8 mouse cellular contexts compared by ENCODE assay signal in genomic region chr6:103674332-103674731, GRCm38 (mm10).
DNase-seq lines count a peak whose midpoint lies in the region; ATAC-seq and TF ChIP-seq lines count a peak whose summit lies in the region.

No protein-coding gene starts in this region.

- H3K9ac ChIP-seq in forebrain, postnatal 0 days: no peak overlapping the region
- no peak overlapping the region for H3K9ac ChIP-seq in kidney, embryonic 14.5 days (ENCODE audit: low read depth, low read length)

- 35% methylated on average over 6 of the region's 6 CpGs for WGBS in forebrain, postnatal 0 days
- 72% methylated on average over 6 of the region's 6 CpGs for WGBS in forebrain, embryonic 10.5 days
- WGBS in kidney, embryonic 14.5 days: 55% methylated on average over 6 of the region's 6 CpGs

- H3K36me3 ChIP-seq in forebrain, postnatal 0 days (ENCODE audit: insufficient read depth): peaks cover 12% of the 10 kb centered on the region; the same call in 1 of the 2 replicates
- no peaks in the 10 kb centered on the region for H3K36me3 ChIP-seq in forebrain, embryonic 10.5 days (replicated peaks)
- H3K36me3 ChIP-seq in kidney, embryonic 14.5 days (ENCODE audit: control insufficient read depth, insufficient read depth, low read length): no peaks in the 10 kb centered on the region

- H3K9me3 ChIP-seq in forebrain, postnatal 0 days (ENCODE audit: low read length): no peaks in the 10 kb centered on the region
- no peaks in the 10 kb centered on the region for H3K9me3 ChIP-seq in forebrain, embryonic 10.5 days
- no peaks in the 10 kb centered on the region for H3K9me3 ChIP-seq in kidney, embryonic 14.5 days (ENCODE audit: control insufficient read depth, low read length)

- peak; percentile 80 for ATAC-seq in forebrain, postnatal 0 days
- ATAC-seq in kidney, embryonic 14.5 days (ENCODE audit: low FRiP score, low TSS enrichment): no peak

- no peak overlapping the region for H3K27ac ChIP-seq in forebrain, postnatal 0 days (ENCODE audit: low read depth, low read length)
- no peak overlapping the region for H3K27ac ChIP-seq in forebrain, embryonic 10.5 days
- H3K27ac ChIP-seq in kidney, embryonic 14.5 days (ENCODE audit: low read depth, low read length): no peak overlapping the region

- intact Hi-C loops in left cerebral cortex, postnatal 10 days (cut with DNase I): no loop called here

- peak; percentile 27; the same call in 1 of the 2 replicates for TF ChIP-seq CTCF in forebrain, postnatal 0 days (IDR thresholded peaks at IDR 0.05; ENCODE audit: low read depth)
- TF ChIP-seq CTCF in brain, embryonic 14.5 days (IDR thresholded peaks at IDR 0.05; ENCODE audit: borderline replicate concordance, extremely low read depth, insufficient read depth, insufficient read length): no peak

- peak; percentile 53 for DNase-seq in forebrain, postnatal 0 days
- no peak for DNase-seq in forebrain, embryonic 10.5 days (ENCODE audit: extremely low spot score, low spot score)
- peak; percentile 62 for DNase-seq in brain, embryonic 14.5 days (ENCODE audit: low read depth)
- peak; percentile 71 to 80 for DNase-seq in frontal cortex, postnatal 36 days (ENCODE audit: low spot score in 2 of 2)
- peak; percentile 44 to 62 for DNase-seq in left cerebral cortex, postnatal 10 days (ENCODE audit: extremely low spot score in 1 of 2, low spot score in 2 of 2)
- peak; percentile 43 to 56 for DNase-seq in right cerebral cortex, postnatal 36 days (ENCODE audit: low spot score in 2 of 2)
- no peak for DNase-seq in embryo, embryonic 10 days (ENCODE audit: low spot score)

- H3K27me3 ChIP-seq in forebrain, postnatal 0 days (ENCODE audit: insufficient read depth, low read length): no peaks in the 10 kb centered on the region
- no peaks in the 10 kb centered on the region for H3K27me3 ChIP-seq in forebrain, embryonic 10.5 days (ENCODE audit: poor library complexity, severe bottlenecking)
- no peaks in the 10 kb centered on the region for H3K27me3 ChIP-seq in kidney, embryonic 14.5 days (ENCODE audit: control insufficient read depth, insufficient read depth, low read length)

- no peak overlapping the region for H3K4me3 ChIP-seq in forebrain, postnatal 0 days (ENCODE audit: low read depth, low read length)
- H3K4me3 ChIP-seq in forebrain, embryonic 10.5 days: no peak overlapping the region
- no peak overlapping the region for H3K4me3 ChIP-seq in kidney, embryonic 14.5 days (ENCODE audit: low read length)

- no peak overlapping the region for H3K4me2 ChIP-seq in forebrain, postnatal 0 days (ENCODE audit: low read depth)
- H3K4me2 ChIP-seq in kidney, embryonic 14.5 days (replicated peaks; ENCODE audit: low read depth, low read length): no peak overlapping the region

- H3K4me1 ChIP-seq in forebrain, postnatal 0 days (ENCODE audit: insufficient read depth): peaks cover 9% of the 10 kb centered on the region; the same call in 1 of the 2 replicates
- peaks cover 5% of the 10 kb centered on the region; the same call in 1 of the 2 replicates for H3K4me1 ChIP-seq in forebrain, embryonic 10.5 days
- 0 out of 2 replicates have a peak, but pooled peaks cover 3% of the 10 kb centered on the region for H3K4me1 ChIP-seq in kidney, embryonic 14.5 days (ENCODE audit: control insufficient read depth, insufficient read depth, low read length)

- TF ChIP-seq POLR2A in brain, embryonic 14.5 days (IDR thresholded peaks at IDR 0.05; ENCODE audit: borderline replicate concordance, extremely low read depth, insufficient read depth, insufficient read length, poor library complexity, severe bottlenecking): no peak

Comparison
In these comparisons a context has a peak if more than half of its experiments do, and no peak if none do; other contexts are left out.
1. DNase-seq: peak in forebrain, postnatal 0 days (single experiment), brain, embryonic 14.5 days (single experiment), frontal cortex, postnatal 36 days (2 of 2), left cerebral cortex, postnatal 10 days (2 of 2) and right cerebral cortex, postnatal 36 days (2 of 2); none in forebrain, embryonic 10.5 days (single experiment) and embryo, embryonic 10 days (single experiment).